Mouse (Mus musculus) lung, adult 2 months (tissue): ENCODE results near the gene Gm20388.

Source experiments
- CTCF ChIP-seq: fragments of 200-500 bp; IDR thresholded peaks from 2 replicates; pipeline ENCODE4 v1.5.1; 2011; ENCODE audit warnings: mild to moderate bottlenecking, low read length, control low read depth; ENCODE audit not compliant: insufficient read depth
- POLR2A ChIP-seq: fragments of 200-500 bp; IDR thresholded peaks from 2 replicates; pipeline ENCODE4 v1.6.1; 2011; ENCODE audit warnings: low read depth, mild to moderate bottlenecking, control low read depth, low read length, borderline replicate concordance; ENCODE audit errors: extremely low read depth

- TF ChIP-seq CTCF (no peak), POLR2A (no peak)
Observed at GRCm38 (mm10) chr8:122807907-122808306, 2897.3 kb downstream of the Gm20388 start.
